Mouse (Mus musculus) hindbrain, embryonic 16.5 days (tissue): ENCODE data around the gene Padi4. TPM values are rescaled to one million over a fixed set of nuclear protein-coding genes. Genes with fewer than 3 reads are reported as not detected.

Experiments
- ATAC-seq: fragments of 200-750 bp; cut with Nextera tagmentation; 2 replicates; pipeline ENCODE4 v1.8.0; 2017; ENCODE audit warnings: moderate TSS enrichment, moderate library complexity
- H3K27ac ChIP-seq: fragments of 300-500 bp; sonication (generic); 2 replicates; pipeline ENCODE4 v1.5.1; 2014; ENCODE audit warnings: low read depth, mild to moderate bottlenecking, control low read depth, low read length, moderate library complexity
- H3K27me3 ChIP-seq: fragments of 300-500 bp; sonication (generic); replicated peaks from 2 replicates; pipeline ENCODE4 v1.6.1; 2014; ENCODE audit warnings: low read length; ENCODE audit not compliant: control insufficient read depth, insufficient read depth
- H3K36me3 ChIP-seq: fragments of 300-500 bp; sonication (generic); 2 replicates; pipeline ENCODE4 v1.6.1; 2014; ENCODE audit warnings: mild to moderate bottlenecking, low read length, moderate library complexity, mixed read lengths; ENCODE audit not compliant: control insufficient read depth, insufficient read depth
- H3K4me1 ChIP-seq: fragments of 300-500 bp; sonication (generic); 2 replicates; pipeline ENCODE4 v1.6.1; 2014; ENCODE audit warnings: low read depth, low read length; ENCODE audit not compliant: control insufficient read depth, insufficient read depth
- H3K4me2 ChIP-seq: fragments of 300-500 bp; sonication (generic); 2 replicates; pipeline ENCODE4 v1.6.1; 2014; ENCODE audit warnings: mild to moderate bottlenecking, low read length, control low read depth, moderate library complexity
- H3K4me3 ChIP-seq: fragments of 300-500 bp; sonication (generic); 2 replicates; pipeline ENCODE4 v1.5.1; 2014; ENCODE audit warnings: mild to moderate bottlenecking, low read length, control low read depth, moderate library complexity
- H3K9ac ChIP-seq: fragments of 300-500 bp; sonication (generic); 2 replicates; pipeline ENCODE4 v1.6.1; 2014; ENCODE audit warnings: low read depth, mild to moderate bottlenecking, control low read depth, low read length, moderate library complexity
- H3K9me3 ChIP-seq: fragments of 300-500 bp; sonication (generic); 2 replicates; pipeline ENCODE4 v1.6.1; 2014; ENCODE audit warnings: mild to moderate bottlenecking, low read length, moderate library complexity; ENCODE audit not compliant: control insufficient read depth
- WGBS: fragments of 180-500 bp; shearing (Covaris S2); extraction: QIAGEN DNeasy Blood & Tissue Kit; methylation state at CpG from one replicate; pipeline ENCODE4 v1.1.7; 2014; 5-methylcytosine and 5-hydroxymethylcytosine counted together
- polyA plus RNA-seq: library from polyadenylated mRNA; unstranded; fragments of >200 nt; fragmentation: Nextera tagmentation; extraction: Ambion mirVana; gene quantifications from 2 replicates; pipeline ENCODE4 v1.2.1, GENCODE M21; 2015

Gene Padi4
- polyA plus RNA-seq, 1 experiment from 2014 or later, result 0.14 TPM

GRCm38 (mm10) chr4:140755811-140756210 lies 18.2 kb downstream of the Padi4 start:
- H3K9me3 ChIP-seq, result no peaks in the 10 kb centered on the region
- no peaks in the 10 kb centered on the region for H3K27me3 ChIP-seq
- 85% methylated on average over 3 of the region's 3 CpGs for WGBS
- no peak overlapping the region for H3K9ac ChIP-seq
- H3K4me3 ChIP-seq, result no peak overlapping the region
- ATAC-seq, result no peak
- no peak overlapping the region for H3K4me2 ChIP-seq
- no peaks in the 10 kb centered on the region for H3K36me3 ChIP-seq
- H3K27ac ChIP-seq, result no peak overlapping the region
- no peaks in the 10 kb centered on the region for H3K4me1 ChIP-seq

- no peak for ATAC-seq
- H3K4me3 ChIP-seq, result no peak overlapping the region
- no peaks in the 10 kb centered on the region for H3K9me3 ChIP-seq
- H3K4me2 ChIP-seq, result no peak overlapping the region
- H3K36me3 ChIP-seq, result no peaks in the 10 kb centered on the region
- H3K9ac ChIP-seq, result no peak overlapping the region
- 69% methylated on average over 7 of the region's 7 CpGs for WGBS
- H3K27me3 ChIP-seq, result no peaks in the 10 kb centered on the region
- H3K27ac ChIP-seq, result no peak overlapping the region
- no peaks in the 10 kb centered on the region for H3K4me1 ChIP-seq
These were observed 20.7 kb downstream of the Padi4 start for GRCm38 (mm10) chr4:140753366-140753765.

DNA sequence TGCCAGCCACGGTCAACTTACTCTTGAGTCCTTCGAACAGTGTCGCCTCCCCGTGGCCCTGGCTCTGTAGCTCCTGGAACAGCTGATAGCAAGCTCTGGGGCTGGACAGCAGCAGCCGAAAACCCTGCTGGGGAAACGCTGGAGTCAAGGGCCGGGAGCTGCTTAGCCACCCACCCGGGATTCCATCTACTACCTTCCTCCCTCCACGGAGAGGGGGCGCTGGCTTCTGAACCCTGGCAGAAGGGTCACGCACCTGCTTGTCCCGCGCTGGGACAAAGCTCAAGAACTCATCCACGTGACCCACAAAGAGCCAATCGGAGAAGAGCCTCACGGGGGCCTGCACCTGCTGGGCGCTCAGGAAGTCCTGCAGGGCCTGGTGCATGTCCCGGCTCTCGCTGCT lies 23.7 kb downstream of the Padi4 start:
- Histone ChIP-seq H3K9me3 (no peaks in the 10 kb centered on the region), H3K4me1 (no peaks in the 10 kb centered on the region), H3K27me3 (peaks cover 4% of the 10 kb centered on the region), H3K9ac (no peak overlapping the region), H3K27ac (no peak overlapping the region), H3K4me2 (peak overlapping the region; percentile 25), H3K36me3 (no peaks in the 10 kb centered on the region), H3K4me3 (no peak overlapping the region)
- WGBS, result 7% methylated on average over 19 of the region's 19 CpGs
- ATAC-seq, result no peak

- WGBS, result 33% methylated on average over 12 of the region's 12 CpGs
- H3K4me3 ChIP-seq, result no peak overlapping the region
- no peaks in the 10 kb centered on the region for H3K4me1 ChIP-seq
- peaks cover 4% of the 10 kb centered on the region for H3K27me3 ChIP-seq
- H3K27ac ChIP-seq, result no peak overlapping the region
- H3K36me3 ChIP-seq, result no peaks in the 10 kb centered on the region
- no peak for ATAC-seq
- H3K4me2 ChIP-seq, result no peak overlapping the region
- no peaks in the 10 kb centered on the region for H3K9me3 ChIP-seq
- H3K9ac ChIP-seq, result no peak overlapping the region
These were observed 26.1 kb downstream of the Padi4 start for GRCm38 (mm10) chr4:140747978-140748377.

GRCm38 (mm10) chr4:140744654-140745053 lies 29.4 kb downstream of the Padi4 start:
- Histone ChIP-seq H3K9ac (no peak overlapping the region), H3K4me3 (no peak overlapping the region), H3K27me3 (peaks cover 4% of the 10 kb centered on the region), H3K36me3 (no peaks in the 10 kb centered on the region), H3K4me2 (no peak overlapping the region), H3K9me3 (no peaks in the 10 kb centered on the region), H3K4me1 (no peaks in the 10 kb centered on the region), H3K27ac (no peak overlapping the region)
- WGBS, result 23% methylated on average over 3 of the region's 3 CpGs
- ATAC-seq, result no peak

DNA sequence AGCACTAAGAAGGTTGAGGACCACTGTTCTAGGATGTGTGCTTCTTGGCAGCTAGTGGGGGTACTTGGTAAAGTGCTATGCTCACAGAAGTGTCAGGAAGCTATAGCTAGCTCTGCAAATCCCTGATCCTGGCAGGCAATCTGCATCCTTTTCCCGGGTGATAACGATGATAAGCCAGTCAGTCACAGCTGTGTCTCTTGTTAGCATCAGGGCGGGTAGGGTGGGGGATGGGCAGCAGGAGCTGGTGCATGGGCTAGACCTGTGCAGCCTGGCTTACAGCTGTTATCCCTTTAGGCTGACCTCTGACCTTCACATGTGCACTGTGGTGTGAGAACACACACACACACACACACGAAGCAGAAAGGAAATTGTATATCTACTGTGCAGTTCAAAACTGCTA lies 30.9 kb downstream of the Padi4 start:
- Histone ChIP-seq H3K4me1 (no peaks in the 10 kb centered on the region), H3K4me3 (no peak overlapping the region)
- WGBS, result 31% methylated on average over 4 of the region's 4 CpGs

GRCm38 (mm10) chr4:140742543-140742942 lies 31.5 kb downstream of the Padi4 start, which contains the start of gene Padi6:
Gene Padi6 (minus strand): TSS chr4:140742643.
- no peaks in the 10 kb centered on the region for H3K36me3 ChIP-seq
- no peak within 1 kb of the TSS for H3K27ac ChIP-seq
- 89% methylated on average over 2 of the region's 2 CpGs for WGBS
- no peak within 1 kb of the TSS for H3K4me3 ChIP-seq
- H3K9me3 ChIP-seq, result no peaks in the 10 kb centered on the region
- no peaks in the 10 kb centered on the region for H3K4me1 ChIP-seq
- no peak for ATAC-seq
- H3K9ac ChIP-seq, result no peak within 1 kb of the TSS
- H3K4me2 ChIP-seq, result no peak within 1 kb of the TSS
- H3K27me3 ChIP-seq, result peaks cover 4% of the 10 kb centered on the region; the same call in 1 of the 2 replicates

More for the DNA sequence above, 30.9 kb downstream of the Padi4 start:
- H3K27ac ChIP-seq, result no peak overlapping the region
- H3K9ac ChIP-seq, result no peak overlapping the region
- H3K36me3 ChIP-seq, result no peaks in the 10 kb centered on the region
- no peak overlapping the region for H3K4me2 ChIP-seq
- ATAC-seq, result no peak
- peaks cover 4% of the 10 kb centered on the region for H3K27me3 ChIP-seq
- H3K9me3 ChIP-seq, result no peaks in the 10 kb centered on the region

DNA sequence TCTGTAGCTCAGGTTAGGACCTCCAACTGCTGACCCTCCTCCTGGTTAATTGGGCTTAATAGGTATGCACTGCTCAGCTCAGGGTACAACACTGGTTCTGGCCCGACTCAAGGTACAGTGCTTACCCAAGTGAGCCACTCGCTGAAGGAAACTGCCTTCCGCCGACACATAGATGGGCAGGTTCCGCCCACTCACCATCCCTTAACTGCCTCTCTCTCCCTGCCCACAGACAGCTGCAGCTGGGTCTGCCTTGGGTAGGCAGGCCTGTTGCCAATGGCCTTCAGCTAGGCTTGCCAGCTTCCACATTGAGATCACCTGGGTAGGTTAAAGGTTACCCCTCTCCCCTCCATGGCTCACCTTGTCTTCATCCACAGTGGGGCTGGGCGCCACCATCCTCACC lies 32.6 kb downstream of the Padi4 start:
- Histone ChIP-seq H3K27ac (no peak overlapping the region), H3K4me3 (no peak overlapping the region), H3K27me3 (no peaks in the 10 kb centered on the region), H3K4me1 (no peaks in the 10 kb centered on the region), H3K9ac (no peak overlapping the region), H3K9me3 (no peaks in the 10 kb centered on the region), H3K36me3 (no peaks in the 10 kb centered on the region), H3K4me2 (no peak overlapping the region)
- 90% methylated on average over 6 of the region's 6 CpGs for WGBS
- no peak for ATAC-seq

- Histone ChIP-seq H3K27me3 (no peaks in the 10 kb centered on the region), H3K4me3 (no peak overlapping the region), H3K27ac (no peak overlapping the region), H3K4me2 (no peak overlapping the region), H3K9me3 (no peaks in the 10 kb centered on the region), H3K4me1 (no peaks in the 10 kb centered on the region), H3K9ac (no peak overlapping the region), H3K36me3 (no peaks in the 10 kb centered on the region)
- no peak for ATAC-seq
- 91% methylated on average over 11 of the region's 11 CpGs for WGBS
These were observed 33.4 kb downstream of the Padi4 start for GRCm38 (mm10) chr4:140740655-140741054.

DNA sequence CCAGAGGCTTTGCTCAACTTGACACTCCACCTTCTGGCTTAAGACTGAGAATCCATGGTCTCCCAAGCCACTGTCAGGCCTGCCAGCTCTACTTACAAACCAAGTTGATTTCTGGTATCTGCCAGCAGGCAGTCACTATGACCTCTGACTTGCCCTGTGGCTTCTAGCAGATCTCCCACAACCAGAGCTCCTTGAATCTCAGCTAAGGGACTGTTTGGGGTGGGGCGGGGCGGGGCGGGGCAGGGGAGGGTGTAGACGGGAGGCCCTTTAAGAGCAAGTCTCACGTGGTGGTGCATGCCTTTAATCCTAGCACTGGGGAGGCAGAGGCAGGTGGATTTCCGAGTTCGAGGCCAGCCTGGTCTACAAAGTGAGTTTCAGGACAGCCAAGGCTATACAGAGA lies 41.2 kb downstream of the Padi4 start:
- Histone ChIP-seq H3K4me2 (no peak overlapping the region), H3K9ac (no peak overlapping the region), H3K4me1 (no peaks in the 10 kb centered on the region), H3K9me3 (no peaks in the 10 kb centered on the region), H3K4me3 (no peak overlapping the region), H3K36me3 (no peaks in the 10 kb centered on the region), H3K27me3 (no peaks in the 10 kb centered on the region), H3K27ac (no peak overlapping the region)
- WGBS, result 76% methylated on average over 7 of the region's 7 CpGs
- no peak for ATAC-seq
